Mouse (Mus musculus) megakaryocyte-erythroid progenitor cell, adult 5-6 weeks (primary cell): ENCODE measurements at regions not wholly inside any gene's neighbourhood (a gene's known extent, or its start where the extent isn't known, plus 50 kb on each side); places are given as distances from the start of the nearest gene placed in this dataset.
A peak's percentile ranks its signal among the peaks of the same experiment; 100 is the strongest.

Experiments
- ATAC-seq: replicated peaks from 2 replicates; pipeline ENCODE4 v1.8.0; 2016; ENCODE audit warnings: mild to moderate bottlenecking, inconsistent platforms; ENCODE audit not compliant: severe bottlenecking, poor library complexity, low FRiP score, low TSS enrichment

DNA sequence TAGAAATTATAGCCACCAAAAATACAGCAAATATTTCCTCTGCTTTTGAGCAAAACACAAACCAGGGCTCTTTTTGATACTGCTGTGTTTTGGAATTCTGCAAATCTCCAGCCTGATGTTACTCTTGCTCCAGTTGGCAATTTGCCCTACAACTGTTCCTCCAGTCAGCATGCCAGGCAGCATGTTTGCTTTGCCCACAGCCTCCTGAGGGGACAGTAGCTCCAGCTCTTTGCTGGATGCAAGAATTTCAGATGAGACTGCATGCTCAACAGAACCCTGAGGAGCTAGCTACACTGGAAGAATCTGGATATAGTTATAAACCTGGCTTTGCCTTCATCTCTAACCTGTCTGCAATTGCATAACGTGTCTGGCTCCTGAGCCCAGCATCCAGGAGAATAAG, 141.7 kb downstream of the Fam76b start:
- no peak for ATAC-seq

DNA sequence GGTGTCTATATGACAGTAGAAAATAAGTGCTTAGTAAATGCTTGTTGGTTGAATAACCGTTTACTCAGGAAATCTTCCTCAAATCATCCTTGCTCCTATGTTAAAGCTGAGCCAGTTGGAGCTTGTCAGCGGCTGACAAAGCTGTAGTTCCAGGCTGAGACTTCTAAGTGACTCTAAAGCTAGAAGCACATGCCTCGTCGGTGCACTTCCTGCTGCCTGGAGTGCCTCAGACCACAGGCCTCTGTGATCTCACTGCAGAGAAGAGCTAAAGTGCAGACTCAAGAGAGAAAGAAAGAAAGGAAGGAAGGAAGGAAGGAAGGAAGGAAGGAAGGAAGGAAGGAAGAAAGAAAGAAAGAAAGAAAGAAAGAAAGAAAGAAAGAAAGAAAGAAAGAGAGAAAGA, 146.1 kb downstream of the Fam76b start:
- no peak for ATAC-seq

DNA sequence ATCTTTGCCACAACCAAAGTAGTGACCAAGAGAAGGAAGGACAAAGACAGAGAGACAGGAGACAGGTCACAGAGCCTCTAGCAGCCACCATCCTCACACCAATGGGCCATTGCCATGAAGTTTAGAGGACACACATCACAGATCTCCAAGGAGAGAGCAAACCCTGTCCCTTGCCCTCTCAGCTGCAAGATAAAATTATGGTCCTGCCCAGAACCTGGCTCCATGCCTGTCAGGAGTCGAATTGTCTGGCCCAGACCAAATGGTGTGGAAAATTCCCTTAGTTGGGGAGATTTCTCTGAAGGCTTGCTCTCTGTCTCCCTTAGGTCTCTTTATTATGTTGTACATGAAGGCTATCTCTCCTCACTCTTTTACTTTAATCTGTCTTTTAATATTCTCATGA, 147.4 kb downstream of the Fam76b start:
- ATAC-seq = no peak

DNA sequence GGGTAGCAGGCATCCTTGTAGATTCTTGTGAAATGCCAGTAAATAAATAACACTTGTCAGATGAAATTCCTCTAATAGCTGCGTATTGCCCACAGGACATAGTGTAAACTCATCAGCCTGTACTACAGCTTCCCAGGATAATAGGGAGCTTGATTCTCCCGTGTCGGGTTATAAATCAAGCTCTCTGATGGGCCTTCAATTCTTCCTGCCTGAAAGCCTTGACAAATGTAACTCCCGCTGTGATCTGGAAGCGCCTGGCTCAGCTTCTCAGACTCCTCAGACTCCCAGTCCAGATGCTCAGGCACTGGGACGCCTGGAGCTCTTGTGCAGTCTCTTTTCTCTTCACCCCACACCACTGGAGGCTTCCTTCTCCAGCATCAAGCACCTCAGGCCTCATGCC, 151.3 kb downstream of the Fam76b start:
- no peak for ATAC-seq

DNA sequence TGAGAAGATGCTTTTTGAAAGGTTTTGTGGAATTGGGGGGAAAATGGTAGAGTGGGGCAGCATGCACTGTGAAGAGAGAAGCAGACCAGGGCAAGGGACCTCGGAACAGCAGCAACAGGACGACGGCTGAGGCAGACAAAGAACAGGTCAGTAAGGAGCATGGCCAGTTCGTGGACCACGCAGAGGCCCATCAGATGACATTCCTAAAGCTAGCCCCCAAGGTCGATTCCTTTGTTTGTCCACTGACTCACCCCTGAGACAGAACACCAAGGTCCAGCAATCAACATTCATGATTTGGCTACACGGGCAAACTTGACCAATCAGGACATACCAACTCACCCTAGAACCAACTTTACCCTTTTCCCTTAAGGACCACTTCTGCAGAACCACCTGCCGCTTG, 160.0 kb downstream of the Fam76b start:
- no peak for ATAC-seq

DNA sequence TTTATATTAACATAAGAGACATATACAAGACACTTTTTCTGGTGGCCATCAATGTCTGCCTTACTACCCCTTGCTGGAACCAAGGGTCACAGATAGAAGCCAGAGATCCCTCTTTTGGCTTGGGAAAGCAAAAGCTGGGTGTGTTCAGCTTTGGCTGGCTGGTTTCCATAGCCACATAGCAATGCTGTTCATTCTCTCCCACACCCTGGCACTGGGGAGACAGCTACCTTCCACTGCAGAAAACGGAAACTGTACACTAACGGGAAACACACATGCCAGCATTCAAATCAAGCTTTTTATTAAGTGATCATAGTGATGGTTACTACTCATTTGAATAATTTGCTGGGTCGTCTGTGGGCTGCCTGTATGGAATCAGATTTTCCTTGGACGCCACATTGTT, 161.4 kb downstream of the Fam76b start:
- ATAC-seq = no peak

DNA sequence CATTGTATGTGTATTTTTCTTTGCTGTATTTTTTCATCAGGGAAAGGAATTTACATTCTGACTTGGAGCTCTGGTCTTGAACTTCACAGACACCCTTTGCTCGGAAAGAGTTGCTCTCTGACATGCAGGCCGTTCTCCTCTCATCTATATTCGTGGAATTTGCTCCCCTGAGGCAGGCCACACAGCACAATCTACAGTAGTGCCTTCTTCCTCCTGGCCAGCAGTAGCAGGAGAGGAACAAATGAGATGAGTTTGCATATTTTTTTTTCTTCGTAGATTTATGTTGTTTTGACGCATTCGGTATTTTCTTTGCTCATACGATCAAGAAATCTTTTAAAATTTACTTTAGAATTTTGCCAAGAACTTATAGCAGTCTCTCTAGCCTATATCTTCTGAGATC, 163.4 kb downstream of the Fam76b start:
- no peak for ATAC-seq

DNA sequence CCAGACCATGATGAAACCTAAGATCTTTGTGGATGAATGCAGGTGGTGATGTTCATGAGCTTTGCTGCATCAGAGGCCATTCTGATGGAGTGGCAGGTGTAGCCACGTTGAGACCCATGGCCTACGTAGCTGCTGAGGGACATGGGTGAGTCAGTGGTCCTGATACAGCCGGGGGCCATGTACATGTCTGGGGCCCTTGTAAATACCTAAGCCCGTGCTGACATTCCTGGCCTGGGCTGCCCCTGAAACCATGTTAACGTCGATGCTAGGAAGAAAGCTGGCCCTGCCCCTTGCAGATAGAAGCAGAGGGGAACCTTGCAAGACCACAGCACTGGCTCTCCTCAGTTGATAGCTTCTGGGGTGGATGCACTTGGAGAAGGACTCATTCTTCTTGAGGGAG, 165.2 kb downstream of the Fam76b start:
- no peak for ATAC-seq

DNA sequence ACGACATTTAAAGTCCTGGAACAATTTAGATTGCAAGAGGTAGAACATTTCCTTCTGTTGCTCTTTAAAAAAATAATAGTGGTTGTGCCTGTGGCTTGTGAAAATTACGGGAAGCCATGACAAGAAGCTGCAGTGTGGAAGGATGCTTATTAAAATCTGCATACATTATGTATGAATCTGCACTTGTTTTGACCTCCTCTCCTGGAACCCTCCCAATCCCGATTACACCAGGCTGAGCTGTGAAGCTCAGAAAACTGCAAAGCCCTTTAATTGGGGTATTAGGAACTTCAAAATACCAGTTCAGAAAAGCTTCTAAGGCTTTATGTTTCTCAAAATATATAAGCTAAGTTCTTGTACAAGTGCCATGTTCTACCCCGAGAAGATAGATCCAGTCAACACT, 171.8 kb downstream of the Fam76b start:
- no peak for ATAC-seq

DNA sequence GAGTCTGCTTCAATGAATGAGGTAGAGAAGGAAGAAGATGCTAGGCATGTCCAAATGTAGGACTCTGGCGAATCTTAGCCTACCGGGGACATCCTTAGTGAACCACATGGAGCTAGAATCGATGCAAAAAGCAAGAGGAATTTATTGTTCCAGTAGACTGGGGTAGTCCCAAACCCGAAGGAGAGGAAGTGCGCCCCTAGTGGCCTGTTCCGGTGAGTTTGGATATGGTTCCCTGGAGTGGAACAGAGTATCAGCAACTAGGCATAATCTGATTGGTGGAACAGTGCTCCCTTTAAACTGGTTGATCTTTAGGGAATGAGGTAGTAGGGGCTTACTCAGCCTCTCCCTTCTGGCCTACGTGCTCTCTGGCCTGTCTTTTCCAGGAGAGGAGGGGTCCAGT, 174.0 kb downstream of the Fam76b start:
- ATAC-seq = no peak

DNA sequence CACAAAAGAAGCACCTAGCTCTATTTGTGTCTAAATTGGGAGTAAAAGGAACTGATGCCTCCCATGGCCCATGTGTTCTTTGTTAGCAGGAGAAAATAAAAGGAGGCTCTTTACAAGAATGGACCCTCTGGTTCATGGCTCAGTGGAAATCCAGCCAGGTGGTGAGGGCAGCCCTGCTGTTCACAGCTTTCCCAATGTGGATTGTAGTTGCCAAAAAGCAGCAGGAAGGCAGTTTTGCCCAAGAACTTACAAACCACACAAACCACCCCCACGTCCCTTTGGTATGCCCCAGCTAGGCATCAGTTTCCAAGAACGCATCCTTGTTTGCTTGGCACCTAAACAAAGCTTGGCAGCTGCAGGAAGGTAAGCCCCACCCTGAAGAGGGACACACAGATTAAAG, 174.7 kb downstream of the Fam76b start:
- no peak for ATAC-seq

DNA sequence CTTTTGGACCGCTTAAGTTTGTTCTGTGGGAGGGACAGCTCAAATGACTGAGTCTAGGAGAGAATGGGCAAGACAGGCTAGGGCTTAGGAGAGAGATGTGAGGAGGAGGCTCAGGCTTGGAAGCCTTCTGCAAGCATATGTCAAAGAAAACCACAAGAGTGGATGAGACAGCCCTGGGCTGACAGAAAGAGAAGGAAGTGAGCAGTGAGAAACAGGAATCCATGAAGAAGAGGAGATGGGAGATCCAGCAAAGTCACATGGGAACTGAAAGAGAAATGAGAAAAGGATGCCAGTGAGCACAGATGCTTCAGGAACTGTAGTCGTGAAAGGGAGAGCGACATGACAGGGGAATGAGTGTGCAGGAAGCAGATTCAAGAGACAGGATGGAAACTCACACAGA, 175.6 kb downstream of the Fam76b start:
- ATAC-seq = no peak

DNA sequence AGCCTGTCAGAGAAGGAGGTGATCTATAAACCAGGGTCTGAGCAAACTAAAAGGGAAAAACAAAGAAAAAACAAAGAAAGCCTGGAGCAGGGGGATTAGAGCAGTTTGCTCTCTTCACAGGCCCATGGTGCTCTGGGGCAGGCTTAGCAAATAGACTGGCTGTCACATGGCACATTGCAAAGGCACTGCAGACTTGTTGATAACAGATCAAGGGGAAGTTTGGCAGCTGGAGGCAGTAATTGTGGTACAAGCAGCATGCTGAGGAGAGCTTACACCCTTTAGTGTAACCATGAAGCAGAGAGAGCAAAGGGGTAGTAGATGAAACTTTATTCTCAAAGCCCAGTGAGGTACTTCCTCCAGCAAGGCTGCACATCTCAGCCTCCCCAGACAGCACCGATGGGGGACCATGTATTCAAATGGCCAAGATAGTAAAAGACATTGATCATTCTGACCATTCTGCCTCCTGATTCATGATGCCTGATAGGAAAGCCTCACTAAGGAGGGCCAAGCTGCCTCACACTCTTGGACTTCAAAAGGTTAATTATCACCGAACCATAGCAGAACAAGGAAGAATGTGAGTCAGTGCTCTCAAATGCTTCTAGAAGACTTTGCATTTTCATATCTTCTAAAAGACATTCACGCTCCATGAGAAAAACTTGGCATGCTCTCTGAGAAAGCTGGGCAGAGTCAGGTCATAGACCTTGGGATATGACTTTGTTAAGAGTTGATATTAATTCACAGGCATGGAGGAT, 178.9 kb downstream of the Fam76b start:
- ATAC-seq = peak; percentile 55; the same call in 1 of the 2 replicates

DNA sequence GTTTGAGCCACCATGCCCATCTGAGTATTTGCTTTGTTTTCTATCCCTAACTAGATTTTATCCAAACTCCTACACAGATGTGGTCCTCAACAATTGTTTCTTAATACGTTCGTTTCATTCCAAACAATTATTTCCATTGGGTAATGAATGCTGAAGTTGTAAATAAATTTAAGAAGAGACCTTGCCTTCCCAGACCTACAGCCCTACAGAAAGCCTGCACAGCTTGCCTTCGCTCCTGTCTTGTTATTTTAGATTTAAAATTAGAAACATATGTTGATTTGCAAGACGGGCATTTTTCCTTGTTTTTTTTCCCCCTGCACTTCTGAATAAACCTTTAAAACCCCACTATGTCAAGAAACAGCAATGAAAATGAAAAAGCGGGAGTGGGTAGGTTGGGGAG, 181.9 kb downstream of the Fam76b start:
- no peak for ATAC-seq

DNA sequence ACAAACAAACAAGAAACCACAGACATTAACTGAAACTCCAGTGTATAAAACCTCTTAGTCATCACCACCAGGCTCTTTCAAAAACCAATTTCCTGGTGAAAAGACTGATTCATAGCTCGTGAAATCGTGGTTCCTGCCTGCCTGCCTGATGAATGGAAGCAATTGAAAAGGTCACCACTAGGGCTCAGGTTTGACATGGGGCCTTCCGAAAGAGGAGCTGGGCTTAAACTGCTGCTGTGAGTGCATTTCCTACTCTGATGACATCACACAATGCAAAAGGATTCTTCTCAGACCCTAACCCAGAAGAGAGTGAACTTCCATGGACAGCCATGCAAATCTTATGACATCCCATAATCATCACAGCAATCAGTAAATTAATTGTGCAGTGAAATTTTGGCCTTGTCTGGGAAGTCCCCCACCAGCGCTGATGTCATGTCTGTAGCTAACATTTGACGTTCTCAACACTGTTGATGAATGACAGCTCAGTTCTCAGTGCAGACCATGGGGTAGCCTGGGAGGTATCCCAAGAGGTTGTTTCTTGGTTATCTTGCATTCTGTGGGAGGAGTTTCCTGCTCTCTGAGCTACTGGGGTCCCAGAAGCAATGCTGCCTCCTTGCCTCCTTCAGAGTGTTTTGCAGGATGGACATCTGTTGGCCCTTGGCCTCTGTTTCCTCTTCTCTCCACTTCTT, 182.9 kb downstream of the Fam76b start:
- no peak for ATAC-seq

DNA sequence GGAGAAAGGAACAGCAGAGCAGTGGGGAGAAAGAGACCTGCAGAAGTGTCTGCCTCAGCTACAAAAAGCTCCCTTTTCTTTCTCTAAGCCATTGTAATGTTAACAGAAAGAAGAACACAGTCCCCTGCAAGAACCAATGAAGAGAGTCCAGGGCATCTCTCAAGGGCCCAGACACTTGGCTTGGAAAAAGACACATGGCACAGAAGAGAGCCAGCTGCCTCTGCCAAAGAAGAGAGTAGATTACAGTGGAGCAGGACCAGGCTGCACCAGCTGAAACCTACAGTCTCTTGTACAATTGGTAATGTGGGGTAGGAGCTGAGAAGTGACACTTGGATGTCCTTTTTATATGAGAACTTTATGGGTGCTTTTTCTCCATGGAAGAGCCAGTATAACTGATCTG, 196.7 kb downstream of the Fam76b start:
- ATAC-seq = no peak

DNA sequence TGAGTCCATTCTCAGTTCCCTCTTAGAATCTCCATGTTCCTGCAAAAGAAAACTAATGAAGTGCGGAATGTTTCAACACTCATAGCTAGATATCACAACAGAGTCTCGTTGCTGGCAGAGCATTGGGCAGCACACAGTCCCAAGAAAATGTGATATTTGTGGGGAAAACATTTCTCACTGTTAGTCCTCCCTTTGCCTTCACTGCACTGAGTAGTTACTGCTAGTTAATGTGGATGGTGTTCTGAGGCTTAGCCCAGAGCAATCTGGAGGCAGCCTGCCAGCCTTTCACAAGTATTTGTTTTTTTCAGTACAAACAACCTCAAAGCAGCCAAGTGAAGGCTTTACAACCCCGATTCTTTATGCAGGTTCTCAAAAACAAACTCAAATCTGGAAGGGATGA, 197.2 kb downstream of the Fam76b start:
- ATAC-seq = no peak

DNA sequence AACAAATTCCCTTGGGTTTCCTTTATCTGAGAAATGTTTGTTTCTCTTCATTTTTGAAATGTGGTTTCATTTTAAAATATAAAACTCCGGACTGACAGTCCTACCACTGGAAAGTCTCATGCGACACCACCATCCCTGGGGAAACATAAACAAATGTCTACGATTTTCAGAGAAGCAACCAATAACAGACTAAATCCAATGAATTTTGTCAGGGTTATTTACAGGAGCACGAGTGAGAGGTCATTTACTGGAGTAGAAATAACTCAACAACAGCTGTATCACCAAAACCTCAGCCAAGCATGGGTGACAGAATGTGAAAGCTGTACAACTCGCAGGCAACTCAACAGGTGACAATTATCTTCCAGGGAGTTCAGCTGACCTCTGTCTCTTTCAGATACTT, 200.5 kb downstream of the Fam76b start:
- no peak for ATAC-seq

DNA sequence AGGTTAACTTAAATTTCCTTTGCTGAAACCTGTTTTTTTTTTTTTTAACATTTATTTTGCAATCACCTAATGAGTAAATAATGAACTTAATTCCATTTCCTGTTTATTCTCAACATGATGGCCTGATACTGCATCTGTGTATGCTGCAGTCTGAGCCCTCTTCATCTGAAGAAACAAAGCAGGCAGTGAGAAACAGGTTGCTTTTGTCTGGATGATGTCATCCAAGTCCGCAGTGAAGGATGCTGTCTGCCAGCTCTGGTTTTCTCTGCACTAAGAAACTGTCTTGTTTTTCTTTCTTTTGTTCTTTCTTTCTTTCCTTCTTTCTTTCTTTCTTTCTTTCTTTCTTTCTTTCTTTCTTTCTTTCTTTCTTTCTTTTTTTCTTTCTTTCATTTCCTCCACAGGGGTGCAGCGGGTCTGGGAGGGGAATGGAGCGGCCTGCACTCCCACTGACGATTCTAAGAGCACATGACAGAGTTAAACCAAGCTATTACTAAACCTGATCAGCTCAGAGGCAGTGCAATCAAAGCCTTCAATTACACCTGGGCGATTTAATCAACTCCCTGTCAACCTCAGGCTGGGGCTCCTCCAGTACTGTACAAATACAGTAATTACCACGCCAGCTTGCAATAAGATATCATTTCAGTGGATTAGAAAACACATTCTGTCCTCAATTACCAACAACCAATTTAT, 204.0 kb downstream of the Fam76b start:
- ATAC-seq = no peak

DNA sequence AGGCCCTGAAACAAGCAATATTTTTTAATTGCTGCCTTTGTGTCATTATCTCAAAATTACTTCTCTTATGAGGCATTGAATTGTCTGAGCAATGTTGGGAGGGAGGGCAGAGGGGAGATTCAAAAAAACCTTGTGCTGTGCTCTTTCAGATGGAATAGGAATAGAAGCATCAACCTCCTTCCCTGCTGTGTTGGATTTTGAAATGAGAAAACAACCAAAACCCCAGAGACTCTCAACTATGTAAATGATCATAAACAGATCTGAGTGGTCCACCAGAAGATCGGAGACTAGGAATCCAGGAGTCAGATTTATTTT, 204.5 kb downstream of the Fam76b start:
- ATAC-seq = no peak

DNA sequence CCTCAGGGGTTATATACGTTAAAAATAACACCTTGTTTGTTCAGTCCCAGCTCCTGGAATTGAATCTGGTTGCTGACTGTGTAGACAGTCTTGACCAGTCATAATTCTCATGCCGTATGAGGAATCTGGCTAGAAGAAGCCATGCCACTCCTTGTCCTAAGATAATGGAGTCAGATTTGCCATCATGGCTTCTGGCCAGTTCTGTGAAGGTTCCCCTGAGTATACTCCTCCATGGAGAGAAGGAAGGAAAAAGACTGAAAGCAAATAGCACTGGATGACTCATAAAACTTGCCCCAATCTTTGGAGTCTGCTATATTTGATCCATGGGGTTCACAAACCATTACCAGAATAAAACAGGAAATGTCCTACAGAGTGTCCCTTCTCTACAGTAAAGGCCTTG, 208.0 kb downstream of the Fam76b start:
- no peak for ATAC-seq
